Mouse (Mus musculus) heart, postnatal 10 days (tissue): ENCODE data around the gene Tuft1. TPM values are rescaled to one million over a fixed set of nuclear protein-coding genes. Genes with fewer than 3 reads are reported as not detected.

Source experiments
- total RNA-seq, 2 experiments: library from RNA; stranded (reverse); gene quantifications; 2 replicates each; pipeline ENCODE4 v1.2.3; 2021

The Tuft1 gene
- total RNA-seq, 2 experiments from 2014 or later, result 3.2 to 3.3 TPM

Other genes starting within 250 kb of the Tuft1 start
- gene Tdrkh, start 245.6 kb downstream of the Tuft1 start, total RNA-seq, result 1 to 10 TPM; 6.2 to 6.3 TPM
- 10 to 100 TPM; 66.1 to 66.4 TPM for gene Mrpl9, start 215.6 kb downstream of the Tuft1 start, total RNA-seq
- not detected for gene Oaz3, start 215.0 kb downstream of the Tuft1 start, total RNA-seq
- not detected for gene Celf3, start 180.6 kb downstream of the Tuft1 start, total RNA-seq
- gene Riiad1, start 178.5 kb downstream of the Tuft1 start, total RNA-seq, result under 1 TPM; 0.89 to 0.99 TPM
- gene Snx27, start 76.2 kb downstream of the Tuft1 start, total RNA-seq, result 10 to 100 TPM; 26.8 to 32.7 TPM
- gene Gm10972, start 15.8 kb downstream of the Tuft1 start, total RNA-seq, result not detected
- 1 to 10 TPM; 4.7 to 6.5 TPM for gene Selenbp2, start 34.7 kb upstream of the Tuft1 start, total RNA-seq
- under 1 TPM; 0.52 to 0.69 TPM for gene Cgn, start 127.6 kb upstream of the Tuft1 start, total RNA-seq
- gene Pogz, start 178.7 kb upstream of the Tuft1 start, total RNA-seq, result 10 to 100 TPM; 27.5 to 29.2 TPM
- 100 to 1,000 TPM; 282 to 285 TPM for gene Psmb4, start 228.1 kb upstream of the Tuft1 start, total RNA-seq